Mouse (Mus musculus) heart, embryonic 14.5 days (tissue): Measurements from ENCODE around the gene Cacna2d2. TPM values are rescaled to one million over a fixed set of nuclear protein-coding genes. Genes with fewer than 3 reads are reported as not detected.

Experiments used
- ATAC-seq: fragments of 200-750 bp; cut with Nextera tagmentation; 2 replicates; pipeline ENCODE4 v1.8.0; 2017; ENCODE audit warnings: low read depth, moderate TSS enrichment; ENCODE audit not compliant: insufficient number of reproducible peaks, insufficient read depth, low FRiP score
- H3K27ac ChIP-seq, 2 experiments: fragments of 200-500 bp in 1 of 2; fragments of 300-500 bp in 1 of 2; sonication (generic) in 1 of 2; replicated peaks in 1 of 2; 2 replicates each; pipeline ENCODE4 v1.5.1; 2012 to 2014; ENCODE audit warnings: low read depth in 2 of 2, low read length in 2 of 2, control low read depth in 1 of 2, mild to moderate bottlenecking in 1 of 2, mixed read lengths in 1 of 2; ENCODE audit not compliant: control insufficient read depth in 1 of 2, insufficient read depth in 1 of 2
- H3K27me3 ChIP-seq: fragments of 300-500 bp; sonication (generic); 2 replicates; pipeline ENCODE4 v1.6.1; 2014; ENCODE audit warnings: mild to moderate bottlenecking, low read length, control low read depth; ENCODE audit not compliant: control insufficient read depth, insufficient read depth
- H3K36me3 ChIP-seq: fragments of 300-500 bp; sonication (generic); 2 replicates; pipeline ENCODE4 v1.6.1; 2014; ENCODE audit warnings: mild to moderate bottlenecking, control low read depth, low read length, mixed read lengths; ENCODE audit not compliant: control insufficient read depth, insufficient read depth
- H3K4me1 ChIP-seq, 2 experiments: fragments of 200-500 bp in 1 of 2; fragments of 300-500 bp in 1 of 2; sonication (generic) in 1 of 2; 2 replicates each; pipeline ENCODE4 v1.6.1; 2012 to 2014; ENCODE audit warnings: low read length in 2 of 2, control low read depth in 1 of 2, mixed read lengths in 1 of 2; ENCODE audit not compliant: control insufficient read depth in 2 of 2, insufficient read depth in 2 of 2
- H3K4me2 ChIP-seq: fragments of 300-500 bp; sonication (generic); 2 replicates; pipeline ENCODE4 v1.6.1; 2014; ENCODE audit warnings: mild to moderate bottlenecking, low read length
- H3K4me3 ChIP-seq, 2 experiments: fragments of 200-500 bp in 1 of 2; fragments of 300-500 bp in 1 of 2; sonication (generic) in 1 of 2; 2 replicates each; pipeline ENCODE4 v1.5.1; 2012 to 2014; ENCODE audit warnings: low read length in 2 of 2, mild to moderate bottlenecking in 2 of 2, control low read depth in 1 of 2, low read depth in 1 of 2, moderate library complexity in 1 of 2; ENCODE audit not compliant: control insufficient read depth in 1 of 2, insufficient read depth in 1 of 2
- H3K9ac ChIP-seq: fragments of 300-500 bp; sonication (generic); 2 replicates; pipeline ENCODE4 v1.6.1; 2014; ENCODE audit warnings: mild to moderate bottlenecking, low read length
- H3K9me3 ChIP-seq: fragments of 300-500 bp; sonication (generic); 2 replicates; pipeline ENCODE4 v1.6.1; 2016; ENCODE audit warnings: low read length, control low read depth; ENCODE audit not compliant: control insufficient read depth
- WGBS: fragments of 180-500 bp; shearing (Covaris S2); extraction: QIAGEN DNeasy Blood & Tissue Kit; methylation state at CpG from one replicate; pipeline ENCODE4 v1.1.7; 2014; 5-methylcytosine and 5-hydroxymethylcytosine counted together
- polyA plus RNA-seq: library from polyadenylated mRNA; unstranded; fragments of >200 nt; fragmentation: Nextera tagmentation; extraction: Ambion mirVana; gene quantifications from 2 replicates; pipeline ENCODE4 v1.2.1, GENCODE M21; 2014

Gene Cacna2d2
- polyA plus RNA-seq, 1 experiment from 2014 or later: 5.6 TPM

- no peaks in the 10 kb centered on the region for H3K9me3 ChIP-seq
- H3K4me3 ChIP-seq: no peak overlapping the region
- no peak overlapping the region for H3K27ac ChIP-seq
- no peaks in the 10 kb centered on the region for H3K36me3 ChIP-seq
- H3K9ac ChIP-seq: no peak overlapping the region
- H3K4me2 ChIP-seq: no peak overlapping the region
- 0 out of 2 replicates have a peak, but pooled peaks cover 3% of the 10 kb centered on the region for H3K27me3 ChIP-seq
- 68% methylated on average over 7 of the region's 7 CpGs for WGBS
- H3K4me1 ChIP-seq: peaks cover 15 to 16% of the 10 kb centered on the region in 2 experiments; a peak in 3 of 4 replicates
- ATAC-seq: no peak
Observed at GRCm38 (mm10) chr9:107427876-107428275, 28.5 kb downstream of the Cacna2d2 start.

- H3K27ac ChIP-seq: no peak overlapping the region
- H3K9me3 ChIP-seq: no peaks in the 10 kb centered on the region
- H3K36me3 ChIP-seq: no peaks in the 10 kb centered on the region
- no peak overlapping the region for H3K9ac ChIP-seq
- ATAC-seq: no peak
- no peak overlapping the region for H3K4me3 ChIP-seq
- H3K4me2 ChIP-seq: no peak overlapping the region
- H3K27me3 ChIP-seq: 0 out of 2 replicates have a peak, but pooled peaks cover 3% of the 10 kb centered on the region
- peaks cover 16% of the 10 kb centered on the region in 2 experiments; a peak in 3 of 4 replicates for H3K4me1 ChIP-seq
- WGBS: 55% methylated on average over 5 of the region's 5 CpGs
Observed at GRCm38 (mm10) chr9:107428451-107429186, 29.2 kb downstream of the Cacna2d2 start.

GRCm38 (mm10) chr9:107430445-107430844 is 31.0 kb downstream of the Cacna2d2 start:
- ATAC-seq: no peak
- Histone ChIP-seq H3K27me3 (0 out of 2 replicates have a peak, but pooled peaks cover 3% of the 10 kb centered on the region), H3K9me3 (no peaks in the 10 kb centered on the region), H3K27ac (no peak overlapping the region), H3K36me3 (no peaks in the 10 kb centered on the region), H3K4me2 (no peak overlapping the region), H3K9ac (no peak overlapping the region), H3K4me1 (peaks cover 27% of the 10 kb centered on the region in 2 experiments), H3K4me3 (no peak overlapping the region)
- WGBS: 72% methylated on average over 12 of the region's 12 CpGs

- WGBS: 18% methylated on average over 3 of the region's 3 CpGs
- Histone ChIP-seq H3K9ac (no peak overlapping the region), H3K27me3 (0 out of 2 replicates have a peak, but pooled peaks cover under 1% of the 10 kb centered on the region), H3K36me3 (no peaks in the 10 kb centered on the region), H3K27ac (no peak overlapping the region), H3K4me3 (no peak overlapping the region), H3K4me1 (peaks cover 29% of the 10 kb centered on the region in 2 experiments), H3K4me2 (no peak overlapping the region), H3K9me3 (no peaks in the 10 kb centered on the region)
- ATAC-seq: no peak
Observed at GRCm38 (mm10) chr9:107432546-107432945, 33.1 kb downstream of the Cacna2d2 start.

GRCm38 (mm10) chr9:107434851-107435250 is 35.4 kb downstream of the Cacna2d2 start:
- no peak for ATAC-seq
- Histone ChIP-seq H3K9ac (no peak overlapping the region), H3K9me3 (no peaks in the 10 kb centered on the region), H3K4me2 (peak overlapping the region; percentile 41), H3K4me3 (no peak overlapping the region), H3K36me3 (no peaks in the 10 kb centered on the region), H3K27me3 (no peaks in the 10 kb centered on the region), H3K27ac (no peak overlapping the region), H3K4me1 (peaks cover 29% of the 10 kb centered on the region in 2 experiments)
- 11% methylated on average over 6 of the region's 6 CpGs for WGBS

- no peaks in the 10 kb centered on the region for H3K36me3 ChIP-seq
- H3K4me2 ChIP-seq: peak overlapping the region; percentile 41
- no peak overlapping the region for H3K27ac ChIP-seq
Observed at GRCm38 (mm10) chr9:107435285-107435684, 35.9 kb downstream of the Cacna2d2 start.

GRCm38 (mm10) chr9:107442891-107443290 is 43.5 kb downstream of the Cacna2d2 start:
- no peak overlapping the region for H3K9ac ChIP-seq
- 64% methylated on average over 4 of the region's 4 CpGs for WGBS
- H3K4me1 ChIP-seq: peaks cover 7 to 8% of the 10 kb centered on the region in 2 experiments; a peak in 2 of 4 replicates
- no peak overlapping the region for H3K4me2 ChIP-seq
- no peak overlapping the region for H3K4me3 ChIP-seq
- no peak for ATAC-seq
- no peaks in the 10 kb centered on the region for H3K36me3 ChIP-seq
- no peak overlapping the region for H3K27ac ChIP-seq
- H3K27me3 ChIP-seq: no peaks in the 10 kb centered on the region
- H3K9me3 ChIP-seq: no peaks in the 10 kb centered on the region

More at GRCm38 (mm10) chr9:107435285-107435684, 35.9 kb downstream of the Cacna2d2 start:
- Histone ChIP-seq H3K9me3 (no peaks in the 10 kb centered on the region), H3K9ac (no peak overlapping the region), H3K4me1 (peaks cover 27 to 29% of the 10 kb centered on the region in 2 experiments), H3K4me3 (no peak overlapping the region), H3K27me3 (no peaks in the 10 kb centered on the region)
- no peak for ATAC-seq
- 21% methylated on average over 6 of the region's 6 CpGs for WGBS
